Mouse (Mus musculus) cortical plate, adult 2 months (tissue): ENCODE measurements around the gene Pabpn1.

ENCODE experiments used
- CTCF ChIP-seq: fragments of 200-500 bp; IDR thresholded peaks from 2 replicates; pipeline ENCODE4 v1.5.1; 2011; ENCODE audit warnings: mild to moderate bottlenecking, control low read depth, low read length; ENCODE audit not compliant: insufficient read depth; ENCODE audit errors: extremely low read depth
- POLR2A ChIP-seq: fragments of 200-500 bp; IDR thresholded peaks from 2 replicates; pipeline ENCODE4 v1.6.1; 2011; ENCODE audit warnings: mild to moderate bottlenecking, low read length, control low read depth; ENCODE audit not compliant: insufficient read depth; ENCODE audit errors: extremely low read depth

GRCm38 (mm10) chr14:54912109-54912850 lies 20.0 kb downstream of the Pabpn1 start:
- TF ChIP-seq POLR2A (no peak), CTCF (no peak)
